Mouse (Mus musculus): ENCODE results near the gene Lrrc75a. TPM values are rescaled to one million over a fixed set of nuclear protein-coding genes. Genes with fewer than 3 reads are reported as not detected.
A peak's percentile ranks its signal among the peaks of the same experiment; 100 is the strongest.

Lrrc75a gene
- total RNA-seq, 2 experiments from 2014 or later: 3.2 to 4.3 TPM

DNA sequence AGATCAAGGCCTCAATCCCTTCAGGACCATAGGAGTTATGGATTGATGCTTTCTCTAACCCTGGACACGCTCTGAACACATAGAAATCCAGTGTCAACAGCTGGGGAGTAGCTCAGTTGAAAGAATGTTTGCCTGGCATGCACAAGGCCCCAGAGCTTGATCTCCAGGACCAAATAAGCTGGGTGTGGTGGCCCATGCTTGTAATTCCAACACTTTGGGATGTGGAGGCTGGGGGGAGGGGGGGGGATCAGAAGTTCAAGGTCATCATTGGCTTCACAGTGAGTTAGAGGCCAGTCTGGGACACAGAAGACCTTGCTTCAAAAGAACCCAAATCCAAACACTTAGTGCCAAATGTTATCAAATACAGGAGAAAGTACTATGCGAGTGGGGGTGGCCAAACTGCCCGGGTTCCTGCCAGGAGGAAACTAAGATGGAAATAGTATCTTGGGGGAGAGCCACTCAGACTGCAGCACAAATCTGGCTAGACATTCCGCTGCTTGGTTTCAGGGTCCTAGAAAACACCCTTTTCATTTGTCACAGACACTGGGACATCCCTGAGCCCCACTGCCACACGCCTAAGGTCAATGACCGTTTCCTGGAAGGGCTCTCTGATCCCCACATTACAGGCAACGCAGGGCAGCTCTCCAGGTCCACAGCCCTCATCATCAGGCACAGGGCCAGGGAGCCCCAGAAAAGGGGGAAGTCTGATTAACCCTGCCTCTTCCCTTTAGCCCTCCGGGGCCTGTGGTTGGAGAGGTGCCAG is 2.4 kb downstream of the Lrrc75a start:
- peak; percentile 60 to 72 for DNase-seq

- peak in 1 of 2 experiments; percentile 35 for DNase-seq
These were observed 3.0 kb downstream of the Lrrc75a start for GRCm38 (mm10) chr11:62645337-62645675.

DNA sequence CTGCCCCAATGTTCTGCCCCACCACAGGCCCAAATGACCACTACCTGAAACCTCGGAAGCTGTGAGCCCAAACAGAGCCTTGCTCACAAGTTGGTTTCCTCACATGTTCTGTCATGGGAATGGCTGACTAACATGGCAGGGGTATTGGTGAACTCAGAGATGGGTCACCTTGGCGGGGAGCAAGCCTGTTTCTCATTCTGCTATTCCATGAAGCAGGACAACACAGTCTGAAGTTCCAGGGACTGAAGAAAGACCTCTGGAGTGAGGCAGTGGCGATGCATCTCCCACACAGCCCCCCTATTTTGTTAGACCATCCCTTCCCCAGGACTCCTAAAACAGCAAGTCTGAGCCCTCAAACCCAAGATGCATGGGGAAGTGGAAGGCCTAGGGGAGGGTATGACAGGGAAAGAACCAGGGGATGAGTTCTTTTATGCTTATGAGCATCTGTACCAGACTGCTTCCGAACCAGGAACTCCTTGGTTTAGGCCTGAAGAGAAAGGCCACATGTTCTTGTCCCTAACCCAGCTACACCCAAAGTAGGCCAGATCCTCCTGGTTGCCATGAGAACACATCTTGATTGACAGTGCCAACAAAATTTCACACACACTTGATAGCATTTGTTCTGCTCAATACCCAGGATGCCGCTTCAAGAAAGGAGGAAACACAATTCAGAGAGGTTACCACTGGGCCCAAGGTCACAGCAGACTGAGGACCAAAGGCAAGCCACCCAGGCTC is 3.6 kb downstream of the Lrrc75a start:
- no peak for DNase-seq

- DNase-seq: no peak
These were observed 4.5 kb downstream of the Lrrc75a start for GRCm38 (mm10) chr11:62643681-62644363.

GRCm38 (mm10) chr11:62643011-62643631 is 5.2 kb downstream of the Lrrc75a start:
- DNase-seq: peak; percentile 42 to 55

- DNase-seq: peak in 1 of 2 experiments; percentile 19
These were observed 6.1 kb downstream of the Lrrc75a start for GRCm38 (mm10) chr11:62642023-62642844.

GRCm38 (mm10) chr11:62640378-62640777 is 7.9 kb downstream of the Lrrc75a start:
- peak in 1 of 2 experiments; percentile 31 for DNase-seq

DNA sequence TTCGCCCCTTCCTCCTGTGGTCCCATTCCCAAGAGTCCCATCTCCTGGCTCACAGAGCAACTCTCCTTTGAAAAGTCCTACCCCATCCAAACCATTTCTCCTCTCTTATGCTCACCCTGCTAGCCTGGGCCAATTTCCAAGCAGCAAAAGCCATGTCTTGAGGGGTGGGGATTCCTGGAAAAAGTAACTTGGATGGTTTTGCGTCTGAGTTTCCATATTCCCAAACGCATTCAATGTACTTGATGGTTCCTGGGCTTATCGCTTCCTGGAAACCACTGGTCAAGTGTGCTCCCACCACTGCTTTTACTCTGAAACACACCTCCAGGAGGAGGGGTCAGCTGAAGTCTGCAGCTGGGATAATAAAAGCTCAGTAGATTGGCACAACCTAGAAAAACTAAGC is 9.9 kb downstream of the Lrrc75a start:
- DNase-seq: no peak

DNA sequence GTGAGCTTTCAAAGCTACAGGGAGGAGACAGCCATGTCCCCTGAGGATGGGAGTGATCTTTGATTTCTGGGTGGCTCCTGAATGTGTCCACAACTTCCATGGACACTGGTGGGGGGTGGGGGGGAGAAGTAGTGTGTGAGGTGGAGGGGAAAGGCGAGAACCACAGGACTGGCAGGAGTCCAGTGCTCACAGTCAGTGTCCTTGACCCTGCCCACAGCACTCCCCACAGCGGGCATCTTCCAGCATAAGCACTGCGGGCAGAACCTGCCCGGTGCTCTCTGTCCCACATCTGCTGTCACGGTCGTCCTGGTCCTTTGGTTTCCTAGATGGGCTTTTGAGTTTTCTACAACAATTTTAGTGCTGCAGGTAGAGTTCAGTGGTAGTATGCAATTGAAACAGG is 10.5 kb downstream of the Lrrc75a start:
- DNase-seq: no peak

DNA sequence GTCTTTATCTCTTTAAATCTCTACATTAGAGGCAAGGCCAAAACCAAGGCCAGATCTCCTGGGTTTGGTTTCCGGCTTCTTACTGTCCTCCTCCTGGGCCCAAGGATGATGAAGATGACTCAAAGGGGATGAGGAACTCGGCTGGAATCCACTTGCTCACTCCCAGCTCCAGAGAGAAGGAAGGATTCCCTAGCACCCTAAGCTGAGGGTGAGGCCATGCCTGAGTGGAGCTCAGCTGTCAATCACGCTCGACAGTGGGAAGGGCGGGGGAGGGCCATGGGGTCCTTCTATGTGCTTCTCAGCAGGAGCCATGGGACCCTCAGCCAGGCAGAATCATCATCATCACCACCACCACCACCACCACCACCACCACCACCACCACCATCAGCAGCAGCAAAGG is 10.9 kb downstream of the Lrrc75a start:
- no peak for DNase-seq

DNA sequence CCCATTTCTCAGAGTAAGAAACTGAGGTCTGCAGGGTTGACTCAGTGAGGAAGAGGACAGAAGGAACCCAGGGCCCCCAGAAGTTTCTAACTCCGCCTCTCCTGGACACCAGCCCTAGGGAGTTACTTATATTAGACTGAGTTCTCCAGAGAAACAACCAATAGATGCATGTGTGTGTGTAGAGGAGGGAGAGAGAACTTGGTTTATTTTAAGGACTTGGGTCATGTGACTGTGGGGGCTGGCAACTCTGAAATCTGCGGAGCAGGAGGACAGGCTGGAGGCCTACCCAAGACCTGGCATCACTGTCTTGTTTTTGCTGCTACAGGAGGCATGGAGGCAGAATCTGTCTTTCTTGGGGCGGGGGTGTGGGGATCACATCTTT is 11.5 kb downstream of the Lrrc75a start:
- peak; percentile 70 to 73 for DNase-seq

DNA sequence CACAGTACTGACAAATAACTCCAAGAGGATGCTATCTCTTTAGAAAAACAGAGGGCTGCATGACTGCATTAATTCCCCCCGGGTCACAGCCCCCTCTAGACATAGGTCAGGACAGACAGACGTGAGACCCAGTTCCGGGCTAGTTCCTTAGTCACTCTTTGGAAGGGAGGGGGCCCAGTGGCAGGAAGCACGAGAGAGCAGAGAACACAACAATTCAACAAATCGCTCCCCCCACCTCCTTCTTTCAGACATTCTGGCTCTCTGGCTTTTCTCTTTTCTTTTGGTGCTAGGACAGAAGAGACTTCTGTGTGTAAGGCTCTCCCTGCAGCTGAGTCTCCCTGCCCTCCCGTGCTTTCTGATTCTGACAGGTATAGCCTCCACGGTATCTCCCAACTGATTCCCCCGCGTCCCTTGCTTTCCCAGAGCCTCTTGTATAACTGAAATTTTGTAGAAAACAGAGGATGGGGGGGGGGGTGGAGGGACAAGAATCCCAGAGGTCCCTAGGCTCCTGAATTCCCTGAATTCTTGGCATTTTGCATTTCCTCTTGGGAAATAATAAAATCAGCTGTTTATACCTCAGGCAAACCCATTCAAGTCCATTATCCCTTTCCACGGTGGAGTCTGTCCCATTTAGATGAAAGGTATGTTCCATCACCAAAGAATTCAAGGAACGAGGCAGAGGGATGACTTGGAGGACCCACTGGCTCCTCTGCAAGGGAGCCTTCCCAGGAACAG is 12.1 kb downstream of the Lrrc75a start:
- peak in 1 of 2 experiments; percentile 29 for DNase-seq

DNA sequence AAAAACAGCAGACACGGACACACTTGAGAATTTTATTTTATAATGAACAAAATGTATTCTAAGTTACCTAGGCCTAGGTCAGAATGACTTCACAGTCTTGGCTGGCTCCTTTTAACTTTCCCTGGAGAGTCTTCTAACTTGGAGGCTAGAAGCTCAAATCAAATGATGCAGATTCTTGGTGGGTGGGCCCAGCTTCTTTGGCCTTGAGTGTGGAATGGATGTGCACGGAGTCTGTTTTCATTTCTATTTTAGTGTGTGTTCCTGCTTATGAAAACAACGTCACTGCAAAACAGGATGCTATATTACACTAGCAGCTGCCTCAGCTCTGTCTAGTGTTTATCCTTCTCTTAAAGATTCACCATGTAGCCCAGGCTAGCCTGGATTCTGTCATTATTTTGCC is 12.9 kb downstream of the Lrrc75a start:
- DNase-seq: peak; percentile 51 to 63

DNA sequence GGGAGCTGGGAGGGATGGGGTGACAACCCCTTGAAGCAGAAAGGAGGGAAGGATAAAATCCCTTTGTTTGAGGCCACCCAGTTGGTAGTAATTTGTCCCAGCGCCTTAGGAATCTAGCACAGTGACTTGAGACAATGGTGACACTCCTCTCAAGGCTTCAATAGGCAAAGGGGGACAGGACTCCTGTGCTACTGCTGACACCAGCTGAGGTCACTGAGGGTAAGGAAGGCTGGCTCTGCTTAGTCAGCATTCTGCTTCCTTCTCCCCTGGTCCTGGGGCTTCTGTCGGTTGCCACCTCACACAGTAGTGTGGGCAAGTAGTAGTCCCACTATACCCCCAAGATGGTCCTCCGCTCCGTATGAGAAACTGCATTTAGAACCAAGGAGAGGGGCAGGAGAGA is 17.2 kb downstream of the Lrrc75a start:
- no peak for DNase-seq

- no peak for DNase-seq
These were observed 18.0 kb downstream of the Lrrc75a start for GRCm38 (mm10) chr11:62630225-62630821.

DNA sequence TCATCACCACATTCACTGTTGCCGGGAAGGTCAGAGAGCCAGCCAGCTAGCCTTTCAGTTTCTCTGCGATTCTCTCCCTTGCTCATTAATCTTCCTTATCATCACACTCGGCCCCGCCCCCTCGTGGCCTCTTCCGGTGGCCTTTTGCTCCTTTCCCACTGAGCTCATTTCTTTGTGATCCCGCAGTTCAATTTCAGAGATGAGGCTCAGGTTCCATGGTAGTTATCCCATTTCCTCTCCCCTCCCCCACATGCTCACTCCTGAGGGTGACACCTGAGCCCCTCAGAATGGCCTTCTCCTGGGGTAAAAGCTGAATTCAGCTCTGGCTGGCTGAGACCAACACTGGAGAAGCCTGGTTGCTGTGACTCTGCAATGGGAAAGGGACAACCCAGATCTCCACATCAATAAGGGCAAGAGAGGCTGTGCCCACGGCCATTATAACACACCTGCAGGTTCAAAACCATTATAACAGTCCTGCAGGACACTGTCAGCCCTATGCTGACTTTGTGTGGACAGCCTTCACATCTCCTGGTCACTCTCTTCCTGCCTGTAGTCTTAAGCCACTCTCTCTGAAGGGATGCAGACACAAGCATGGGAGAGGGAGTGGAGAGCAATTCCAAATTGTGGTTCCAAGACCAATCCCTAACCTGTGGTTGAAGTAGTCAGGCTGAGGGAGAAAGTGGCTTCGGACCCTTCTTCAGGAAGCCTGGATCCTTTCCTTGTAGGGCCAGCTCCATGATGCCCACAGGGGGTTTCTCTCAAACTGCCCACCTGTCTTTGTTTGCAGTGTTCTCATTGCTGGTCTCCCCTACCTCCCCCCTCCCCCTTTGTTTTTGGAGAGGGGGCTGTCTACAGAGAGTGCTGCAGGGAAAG is 18.7 kb downstream of the Lrrc75a start:
- peak in 1 of 2 experiments; percentile 34 for DNase-seq

GRCm38 (mm10) chr11:62624341-62625291 is 23.7 kb downstream of the Lrrc75a start:
- DNase-seq: peak in 1 of 2 experiments; percentile 45

DNA sequence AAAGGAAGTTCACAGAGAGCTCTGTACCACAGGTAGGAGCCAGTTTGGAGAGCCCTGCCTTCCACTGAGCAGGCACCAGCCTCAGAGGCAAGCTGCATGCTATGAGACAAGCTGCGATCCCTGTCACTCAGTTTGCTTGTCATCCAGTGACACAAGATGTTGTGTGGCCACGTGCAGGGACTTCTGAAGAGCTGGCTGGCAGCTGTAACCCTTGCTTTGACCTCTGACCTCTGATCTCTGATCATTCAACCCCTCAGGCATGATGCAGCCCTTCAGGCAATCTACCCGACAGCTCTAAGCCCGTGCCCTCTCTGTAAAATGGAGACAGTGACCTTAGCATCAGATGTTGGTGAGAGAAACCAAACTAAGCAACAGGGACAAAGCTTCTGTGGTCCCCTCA is 25.5 kb downstream of the Lrrc75a start:
- no peak for DNase-seq

Data from heart, adult 18-20 months (tissue).